Mouse (Mus musculus) liver, adult 2 months (tissue): Measurements from ENCODE around the gene Fanca. TPM values are rescaled to one million over a fixed set of nuclear protein-coding genes. Genes with fewer than 3 reads are reported as not detected.

Experiments
- DNase-seq: peaks from one replicate; pipeline ENCODE4 v3.0.0-alpha.2; 2011; ENCODE audit warnings: low read depth, low spot score; ENCODE audit errors: extremely low read depth
- H3K27ac ChIP-seq: fragments of 200-500 bp; replicated peaks from 2 replicates; pipeline ENCODE4 v1.5.1; 2012; ENCODE audit warnings: low read depth, mild to moderate bottlenecking, control low read depth, inconsistent platforms, low read length; ENCODE audit not compliant: insufficient read depth
- H3K27me3 ChIP-seq: fragments of 200-500 bp; 2 replicates; pipeline ENCODE4 v1.6.1; 2012; ENCODE audit warnings: mild to moderate bottlenecking, moderate library complexity, low read length, inconsistent platforms; ENCODE audit not compliant: control insufficient read depth, insufficient read depth
- H3K36me3 ChIP-seq: fragments of 200-500 bp; 2 replicates; pipeline ENCODE4 v1.6.1; 2012; ENCODE audit warnings: low read length, inconsistent platforms; ENCODE audit not compliant: control insufficient read depth, insufficient read depth
- H3K4me1 ChIP-seq: fragments of 200-500 bp; 2 replicates; pipeline ENCODE4 v1.6.1; 2011; ENCODE audit warnings: low read length; ENCODE audit not compliant: control insufficient read depth, insufficient read depth
- H3K4me3 ChIP-seq: fragments of 200-500 bp; 2 replicates; pipeline ENCODE4 v1.5.1; 2011; ENCODE audit warnings: low read depth, mild to moderate bottlenecking, control low read depth, low read length, moderate library complexity; ENCODE audit not compliant: insufficient read depth
- H3K79me2 ChIP-seq: fragments of 200-500 bp; 2 replicates; pipeline ENCODE4 v1.6.1; 2012; ENCODE audit warnings: inconsistent platforms, mild to moderate bottlenecking, low read length, moderate library complexity; ENCODE audit not compliant: control insufficient read depth, insufficient read depth
- H3K9ac ChIP-seq: fragments of 200-500 bp; 2 replicates; pipeline ENCODE4 v1.6.1; 2012; ENCODE audit warnings: low read depth, mild to moderate bottlenecking, control low read depth, inconsistent platforms, low read length
- CTCF ChIP-seq: fragments of 200-500 bp; IDR thresholded peaks from 2 replicates; pipeline ENCODE4 v1.5.1; 2011; ENCODE audit warnings: low read depth, low read length, control low read depth
- POLR2A ChIP-seq: fragments of 200-500 bp; IDR thresholded peaks from 2 replicates; pipeline ENCODE4 v1.6.1; 2011; ENCODE audit warnings: low read length, control low read depth; ENCODE audit not compliant: insufficient read depth; ENCODE audit errors: extremely low read depth
- WGBS: fragments of 180-500 bp; shearing (Covaris S2); methylation state at CpG from one replicate; pipeline ENCODE4 v1.1.7; 2018; 5-methylcytosine and 5-hydroxymethylcytosine counted together
- polyA plus RNA-seq: library from polyadenylated mRNA; depleted of rRNA; stranded (reverse); fragments of >200 nt; gene quantifications from 2 replicates; pipeline ENCODE4 v1.2.3, GENCODE M21; 2012
- total RNA-seq: library from RNA; depleted of rRNA; stranded (reverse); fragments of >200 nt; gene quantifications from 2 replicates; pipeline ENCODE4 v1.2.3, GENCODE M21; 2014

Fanca gene
- total and polyA plus RNA-seq, 2 experiments: 1.1 to 1.8 TPM

- WGBS: 93% methylated on average over 3 of the region's 3 CpGs
- H3K79me2 ChIP-seq: peaks cover 22% of the 10 kb centered on the region; the same call in 1 of the 2 replicates
- DNase-seq: no peak
- no peak overlapping the region for H3K9ac ChIP-seq
- H3K4me3 ChIP-seq: no peak overlapping the region
- H3K4me1 ChIP-seq: peaks cover 10% of the 10 kb centered on the region
- peaks cover 32% of the 10 kb centered on the region for H3K36me3 ChIP-seq
- no peak for TF ChIP-seq POLR2A
- TF ChIP-seq CTCF: no peak
- no peaks in the 10 kb centered on the region for H3K27me3 ChIP-seq
- no peak overlapping the region for H3K27ac ChIP-seq
Observed at GRCm38 (mm10) chr8:123257114-123257513, 61.3 kb downstream of the Fanca start.

GRCm38 (mm10) chr8:123255170-123255569, 63.2 kb downstream of the Fanca start:
- Histone ChIP-seq H3K79me2 (peaks cover 22% of the 10 kb centered on the region; the same call in 1 of the 2 replicates), H3K4me1 (peaks cover 10% of the 10 kb centered on the region), H3K4me3 (peak overlapping the region; percentile 99), H3K27me3 (no peaks in the 10 kb centered on the region), H3K27ac (peak overlapping the region; percentile 92; the same call in 1 of the 2 replicates), H3K9ac (peak overlapping the region; percentile 99), H3K36me3 (peaks cover 26% of the 10 kb centered on the region)
- no peak for TF ChIP-seq POLR2A
- TF ChIP-seq CTCF: no peak
- whole genome bisulfite sequencing: 47% methylated on average over 6 of the region's 6 CpGs
- no peak for DNase-seq

- Histone ChIP-seq H3K79me2 (peaks cover 22% of the 10 kb centered on the region; the same call in 1 of the 2 replicates), H3K27ac (peak within 1 kb of the TSS; percentile 92), H3K27me3 (no peaks in the 10 kb centered on the region), H3K9ac (peak within 1 kb of the TSS; percentile 99), H3K36me3 (peaks cover 21% of the 10 kb centered on the region), H3K4me1 (peaks cover 10% of the 10 kb centered on the region), H3K4me3 (peak within 1 kb of the TSS; percentile 99)
- WGBS: under 1% methylated on average over 99 of the region's 99 CpGs
- TF ChIP-seq CTCF (no peak), POLR2A (peak; percentile 87)
- DNase-seq: peak; percentile 70
Observed at GRCm38 (mm10) chr8:123254099-123254885, 64.1 kb downstream of the Fanca start, which contains the start of the genes Zfp276 and Vps9d1. Gene Zfp276 (plus strand): TSS chr8:123254195. Gene Vps9d1 (minus strand): TSS chr8:123254348.

GRCm38 (mm10) chr8:123253451-123254098, 64.8 kb downstream of the Fanca start:
- Histone ChIP-seq H3K79me2 (peaks cover 22% of the 10 kb centered on the region; the same call in 1 of the 2 replicates), H3K9ac (peak overlapping the region; percentile 99), H3K27ac (peak overlapping the region; percentile 89), H3K4me3 (peak overlapping the region; percentile 99), H3K36me3 (peaks cover 19% of the 10 kb centered on the region), H3K27me3 (no peaks in the 10 kb centered on the region), H3K4me1 (peaks cover 10% of the 10 kb centered on the region)
- under 1% methylated on average over 40 of the region's 40 CpGs for WGBS
- peak; percentile 49 for DNase-seq
- TF ChIP-seq CTCF: no peak
- TF ChIP-seq POLR2A: no peak

- Histone ChIP-seq H3K4me1 (peaks cover 10% of the 10 kb centered on the region), H3K27me3 (no peaks in the 10 kb centered on the region), H3K4me3 (no peak overlapping the region), H3K27ac (no peak overlapping the region; the same call in 1 of the 2 replicates), H3K36me3 (peaks cover 12% of the 10 kb centered on the region), H3K79me2 (peaks cover 22% of the 10 kb centered on the region; the same call in 1 of the 2 replicates), H3K9ac (no peak overlapping the region)
- DNase-seq: no peak
- 10% methylated on average over 4 of the region's 4 CpGs for WGBS
- TF ChIP-seq POLR2A (no peak), CTCF (no peak)
Observed at GRCm38 (mm10) chr8:123252925-123253324, 65.5 kb downstream of the Fanca start.
